Mouse (Mus musculus): ENCODE measurements around the gene Wnk3. TPM values are rescaled to one million over a fixed set of nuclear protein-coding genes. Genes with fewer than 3 reads are reported as not detected.
"Not testable (repeated sequence)": the region's sequence is repeated elsewhere in the genome, so short reads cannot be mapped to it uniquely, and the experiment has no call there.

The Wnk3 gene
- polyA plus RNA-seq (2017; shearing (Covaris generic)), result under 1 TPM; 0.09 to 0.46 TPM

DNA sequence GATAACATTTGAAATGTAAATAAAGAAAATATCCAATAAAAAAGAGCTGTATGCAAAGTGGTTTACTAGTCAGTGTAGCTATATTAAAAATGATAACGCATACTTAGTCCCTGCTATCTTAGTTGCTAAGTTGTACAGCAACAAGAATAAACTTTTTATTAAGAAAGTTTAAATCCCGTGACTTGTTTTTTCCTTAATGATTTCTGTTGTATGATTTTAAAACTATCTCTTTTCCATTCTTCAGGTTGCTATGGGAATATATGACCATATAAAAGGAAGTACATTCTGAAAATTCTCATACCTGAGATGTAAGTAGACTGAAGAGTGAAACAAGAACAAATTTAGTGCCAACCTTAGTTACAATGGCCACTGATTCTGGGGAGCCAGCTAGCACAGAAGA lies at the start of gene Wnk3:
Gene Wnk3 (plus strand): TSS at position 301 of the 400 bp plus-strand sequence.
- no peak for ATAC-seq

DNA sequence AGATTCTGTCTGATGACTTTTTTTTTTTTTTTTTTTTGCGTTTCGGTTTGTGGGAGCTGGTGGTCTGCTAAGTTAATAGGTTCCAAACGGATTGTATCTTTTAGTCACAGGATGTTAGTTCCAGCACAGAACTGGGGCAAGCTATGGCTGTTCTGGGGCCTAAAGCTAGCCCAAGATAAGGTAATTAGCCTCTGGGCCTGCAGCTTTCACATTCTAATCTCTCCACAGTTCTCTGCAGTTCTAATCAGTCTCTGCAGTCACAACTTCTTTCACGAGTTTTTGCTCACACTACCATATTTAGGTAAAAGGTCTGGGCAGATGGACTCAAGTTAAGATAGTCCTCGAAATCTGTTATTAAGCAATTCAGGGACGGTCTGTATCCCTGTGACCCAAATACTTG lies 39.5 kb upstream of the Wnk3 start:
- ATAC-seq, result no peak

DNA sequence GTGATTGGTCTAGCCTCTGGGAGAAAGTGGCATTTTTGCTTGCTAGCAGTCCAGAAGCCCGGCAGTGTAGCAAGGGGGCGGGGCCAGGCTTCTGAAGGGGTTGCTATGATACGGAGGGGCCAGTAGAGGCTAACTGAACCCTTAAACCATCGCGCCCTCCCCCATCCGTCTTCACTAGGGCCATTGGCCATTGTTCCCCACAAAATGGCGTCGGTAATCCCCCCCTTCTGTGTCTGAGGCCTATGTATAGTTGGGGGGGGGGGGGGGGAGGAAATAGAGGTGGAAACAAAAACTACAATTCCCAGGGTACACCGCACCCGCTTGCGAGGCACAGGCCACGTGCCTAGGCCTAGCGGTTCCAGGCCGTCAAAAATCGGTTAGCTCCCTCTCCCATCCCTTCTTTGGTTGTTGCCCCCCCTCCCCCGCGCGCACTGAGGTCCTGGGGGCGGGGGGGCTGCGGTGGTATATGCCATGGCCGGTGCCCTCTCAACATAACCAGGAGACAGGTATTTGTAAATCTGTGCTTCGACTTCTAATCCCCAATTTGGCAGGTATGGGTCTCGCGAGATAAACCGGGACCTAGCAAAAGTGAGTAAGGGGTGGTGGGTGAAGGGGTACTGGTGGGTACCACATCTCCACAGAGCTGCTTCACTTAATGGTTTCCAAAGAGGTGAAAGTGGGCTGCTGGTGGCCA lies 29.3 kb upstream of the Wnk3 start:
- ATAC-seq, result no peak

- no peak for ATAC-seq
Measured at GRCm38 (mm10) chrX:151169261-151169961, 28.5 kb upstream of the Wnk3 start.

GRCm38 (mm10) chrX:151173134-151173533 lies 24.7 kb upstream of the Wnk3 start:
- not testable (repeated sequence) for ATAC-seq

GRCm38 (mm10) chrX:151298329-151298728 lies 100.5 kb downstream of the Wnk3 start:
- ATAC-seq, result no peak

GRCm38 (mm10) chrX:151313732-151314131 lies 115.9 kb downstream of the Wnk3 start:
- ATAC-seq, result no peak

GRCm38 (mm10) chrX:151333615-151334014 lies 135.7 kb downstream of the Wnk3 start:
- ATAC-seq, result no peak

DNA sequence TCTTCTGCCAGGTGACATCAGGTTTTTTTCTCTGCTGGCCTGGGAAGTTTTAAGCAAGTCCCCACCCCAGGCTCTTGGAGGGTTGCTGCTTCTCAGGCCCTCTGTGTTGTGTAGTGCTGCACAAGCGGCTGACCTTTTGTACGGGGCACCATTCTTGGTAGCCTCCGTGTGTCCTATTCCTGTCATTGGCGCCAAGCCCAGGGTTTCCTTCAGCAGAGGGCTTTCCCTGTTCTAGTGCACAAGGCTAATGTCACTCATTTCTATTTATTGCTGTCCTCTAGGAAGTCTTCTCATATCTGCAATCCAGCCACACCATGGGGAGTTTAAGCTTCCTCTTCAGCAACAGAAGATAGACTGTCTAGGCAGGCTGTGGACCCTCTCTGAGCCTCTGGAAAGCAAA lies 139.9 kb downstream of the Wnk3 start:
- no peak for ATAC-seq

- ATAC-seq, result peak; percentile 76
Measured at GRCm38 (mm10) chrX:151343761-151344500, 146.1 kb downstream of the Wnk3 start, which contains the start of gene Fam120c. Gene Fam120c, plus strand, starts transcription at chrX:151344175.

GRCm38 (mm10) chrX:151344501-151344984 lies 146.7 kb downstream of the Wnk3 start:
- ATAC-seq, result peak; percentile 73

DNA sequence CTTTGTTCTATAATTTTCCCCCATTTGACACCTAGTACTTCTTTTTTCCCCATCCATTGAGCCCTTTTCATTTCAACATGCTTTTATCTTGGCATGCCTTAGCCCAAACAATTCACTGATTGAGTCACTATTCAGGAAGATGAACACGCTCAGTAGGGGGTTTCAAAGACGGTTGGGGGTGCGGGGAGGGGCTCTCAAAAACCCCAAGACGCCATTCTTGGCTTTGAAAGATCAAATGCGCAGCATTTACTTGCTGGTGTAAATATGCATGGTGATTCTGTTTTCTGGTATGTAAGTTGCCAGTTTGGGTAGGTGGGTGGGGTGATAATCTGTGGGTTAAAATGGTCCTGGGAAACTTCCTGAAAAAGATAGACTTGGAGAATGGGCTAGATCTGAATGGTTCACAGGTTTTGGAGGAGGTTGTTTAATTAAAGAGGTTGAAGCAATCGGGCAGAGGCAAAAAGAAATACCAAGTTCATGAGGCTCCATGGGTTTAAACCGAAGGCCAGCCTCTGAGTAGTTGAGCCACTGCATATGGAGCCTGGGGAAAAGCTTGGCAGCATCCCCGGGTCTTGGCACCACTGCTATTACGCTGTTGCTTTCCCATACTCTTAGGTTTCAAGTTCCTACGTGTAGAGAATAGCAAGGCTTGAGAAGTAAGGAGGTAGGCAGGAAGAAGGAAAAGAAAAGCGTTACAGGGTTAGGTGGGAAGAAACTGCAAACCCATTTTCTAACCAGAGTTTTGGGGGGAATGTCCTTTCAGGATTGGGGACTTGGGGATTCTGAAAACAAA lies 147.7 kb downstream of the Wnk3 start:
- no peak for ATAC-seq

GRCm38 (mm10) chrX:151347278-151347677 lies 149.4 kb downstream of the Wnk3 start:
- ATAC-seq, result no peak

- ATAC-seq, result no peak
Measured at GRCm38 (mm10) chrX:151349322-151349721, 151.4 kb downstream of the Wnk3 start.

Other genes with a start within 250 kb of the Wnk3 start
- 10 to 100 TPM; 21.3 to 31.7 TPM for gene Gnl3l, start 180.8 kb upstream of the Wnk3 start, polyA plus RNA-seq (2017; shearing (Covaris generic))
- gene Fgd1, start 151.9 kb upstream of the Wnk3 start, polyA plus RNA-seq (2017; shearing (Covaris generic)), result not detected
- 10 to 100 TPM; 16.2 to 21.0 TPM for gene Tsr2, start 101.5 kb upstream of the Wnk3 start, polyA plus RNA-seq (2017; shearing (Covaris generic))
- 1 to 10 TPM; 1.3 to 1.7 TPM for gene Fam120c, start 146.1 kb downstream of the Wnk3 start, polyA plus RNA-seq (2017; shearing (Covaris generic))

Data from CD4-positive, CD25-positive, alpha-beta regulatory T cell, adult 4 months (primary cell).